Mouse (Mus musculus) c-Kit-positive CD71-positive TER-119-positive erythroid progenitor cells, embryonic 14.5 days (primary cell): ENCODE results near the gene Bpifa6.
"Not testable (repeated sequence)": the region's sequence is repeated elsewhere in the genome, so short reads cannot be mapped to it uniquely, and the experiment has no call there.

Experiments used
- DNase-seq: peaks from one replicate; pipeline ENCODE4 v3.0.0-alpha.2; 2013; ENCODE audit warnings: low spot score

Bpifa6 gene

DNA sequence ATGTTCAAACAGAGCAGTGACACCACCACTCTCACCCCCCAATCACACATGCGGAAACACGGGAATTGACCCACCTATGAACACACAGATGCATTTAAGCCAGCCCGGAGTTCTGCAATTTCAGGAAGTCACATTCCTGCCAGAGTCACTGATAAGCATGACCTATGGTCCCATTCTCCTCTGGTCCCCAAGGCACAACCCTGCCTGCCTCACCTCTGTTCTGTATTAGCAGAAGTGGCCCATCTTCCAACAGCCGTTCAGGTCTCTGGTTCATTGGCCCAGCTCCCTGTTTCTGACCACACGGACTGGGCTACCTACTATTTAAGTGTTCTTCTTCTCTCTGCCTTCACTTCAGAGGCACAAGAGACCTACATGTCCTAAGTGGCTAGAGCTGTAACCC lies at the start of gene Bpifa6:
Gene Bpifa6, plus strand, starts transcription at position 364 of the 400 bp plus-strand sequence.
- DNase-seq: no peak

GRCm38 (mm10) chr2:153929871-153930413 lies 44.8 kb upstream of the Bpifa6 start:
- DNase-seq: peak; percentile 36

DNA sequence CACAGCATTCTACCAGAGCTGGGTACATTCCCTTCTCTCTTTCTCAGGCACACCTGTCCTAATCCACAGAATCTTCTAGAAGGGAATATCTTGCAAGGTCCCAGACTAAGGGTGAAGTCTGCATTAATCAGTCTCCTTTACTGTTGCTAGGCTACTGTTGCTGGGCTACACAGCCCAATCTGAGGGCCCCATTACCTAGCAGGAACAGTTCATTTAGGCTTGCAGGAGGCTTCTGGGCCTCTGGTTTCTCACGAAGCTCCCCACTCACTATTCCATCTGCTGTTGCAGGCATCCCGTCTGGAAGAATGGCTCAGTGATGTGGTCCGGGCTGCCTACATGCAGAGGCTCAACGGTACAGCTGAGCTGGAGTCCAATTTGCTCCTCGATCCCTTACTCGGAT lies 43.6 kb upstream of the Bpifa6 start:
- DNase-seq: no peak

DNA sequence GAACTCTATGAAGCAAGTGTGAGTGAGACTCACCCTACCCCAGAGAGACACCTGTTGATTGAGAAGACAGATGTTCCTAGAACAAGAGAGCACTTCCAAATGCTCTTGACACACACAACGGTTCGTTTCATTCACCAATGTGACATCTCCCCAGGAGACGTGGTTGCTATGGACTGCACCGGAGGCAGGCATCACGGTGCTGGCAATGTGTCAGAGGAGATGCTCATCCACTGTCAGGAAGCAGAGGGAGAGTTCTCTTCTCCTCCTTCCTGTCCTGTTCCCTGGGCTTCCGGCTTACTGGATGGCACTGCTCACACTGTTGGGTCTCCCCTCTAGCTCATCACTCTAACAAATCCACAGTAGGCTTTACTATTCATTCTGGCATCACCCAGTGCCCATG lies 41.4 kb upstream of the Bpifa6 start:
- DNase-seq: no peak

GRCm38 (mm10) chr2:153935348-153935747 lies 39.4 kb upstream of the Bpifa6 start:
- DNase-seq: no peak

DNA sequence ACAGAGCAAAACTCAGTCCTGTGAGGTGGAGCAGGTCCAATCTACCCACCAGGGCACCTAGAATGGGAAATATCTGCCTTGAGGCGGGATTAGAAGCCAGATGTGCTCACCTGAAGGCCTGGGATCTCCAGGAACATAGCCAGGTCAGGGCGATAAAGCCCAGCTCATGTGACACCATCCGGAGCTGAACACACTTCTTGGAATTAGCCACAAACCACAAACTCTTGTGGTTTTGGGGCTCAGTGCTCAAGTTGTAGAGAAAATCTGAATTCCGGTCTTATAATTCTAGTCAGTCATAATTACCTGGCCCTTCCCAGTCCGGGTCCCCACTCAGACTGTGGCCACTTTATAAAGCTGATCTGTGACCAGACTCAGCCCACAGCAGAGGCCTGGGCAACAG lies 36.9 kb upstream of the Bpifa6 start, which contains the start of gene Bpifb4:
Gene Bpifb4, plus strand, starts transcription at position 370 of the 400 bp plus-strand sequence.
- no peak for DNase-seq

GRCm38 (mm10) chr2:153943537-153943936 lies 31.2 kb upstream of the Bpifa6 start:
- peak; percentile 39 for DNase-seq

- DNase-seq: no peak
These were observed 30.2 kb upstream of the Bpifa6 start for GRCm38 (mm10) chr2:153944567-153944966.

- peak; percentile 47 for DNase-seq
These were observed 21.8 kb upstream of the Bpifa6 start for GRCm38 (mm10) chr2:153952897-153953296.

DNA sequence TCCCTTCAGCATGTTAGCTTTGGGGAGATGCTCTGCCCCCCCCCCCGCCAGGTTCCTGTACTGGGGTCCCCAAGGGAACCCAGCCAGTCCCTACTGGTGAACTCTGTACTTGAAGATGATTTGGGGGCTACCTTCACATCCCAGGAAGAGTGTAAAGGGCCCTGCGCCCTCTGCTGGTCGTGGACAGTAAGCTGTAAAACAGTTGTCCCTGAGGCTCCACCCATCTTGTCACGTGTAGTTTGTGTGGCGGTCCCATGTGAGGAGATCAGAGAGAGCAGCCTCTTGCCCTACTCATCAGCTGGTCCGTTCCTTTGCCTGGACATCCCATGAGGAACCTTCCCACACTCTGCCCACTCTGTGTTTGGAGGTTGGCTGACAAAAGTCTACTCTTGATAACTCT lies 20.9 kb upstream of the Bpifa6 start:
- DNase-seq: peak; percentile 61

DNA sequence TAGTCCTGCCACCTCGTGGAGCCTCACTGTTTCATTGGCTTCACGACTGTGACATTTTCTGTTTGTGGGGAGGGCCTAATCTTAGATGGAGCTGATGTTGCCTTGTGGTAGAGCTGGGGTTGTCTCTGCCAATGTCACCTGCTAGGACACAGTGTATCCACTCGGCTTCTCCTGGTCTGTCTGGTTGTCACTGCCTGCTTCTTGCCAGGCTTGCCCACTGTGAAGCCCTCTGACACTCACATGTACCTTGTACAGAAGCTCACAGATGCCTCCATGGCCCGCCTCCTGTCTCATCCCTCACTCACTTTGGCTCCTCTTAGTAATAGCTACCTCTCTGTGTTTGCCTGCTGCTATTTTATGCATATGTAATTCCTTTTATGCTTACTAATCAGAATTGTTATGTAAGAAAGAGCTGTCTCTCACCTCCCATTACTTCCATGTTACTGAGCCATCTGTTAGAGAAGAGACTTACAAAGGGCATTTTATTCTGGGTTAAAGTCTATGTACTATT lies 11.9 kb upstream of the Bpifa6 start:
- DNase-seq: no peak

GRCm38 (mm10) chr2:153963334-153963733 lies 11.4 kb upstream of the Bpifa6 start:
- no peak for DNase-seq

GRCm38 (mm10) chr2:153970221-153970620 lies 4.5 kb upstream of the Bpifa6 start:
- no peak for DNase-seq

DNA sequence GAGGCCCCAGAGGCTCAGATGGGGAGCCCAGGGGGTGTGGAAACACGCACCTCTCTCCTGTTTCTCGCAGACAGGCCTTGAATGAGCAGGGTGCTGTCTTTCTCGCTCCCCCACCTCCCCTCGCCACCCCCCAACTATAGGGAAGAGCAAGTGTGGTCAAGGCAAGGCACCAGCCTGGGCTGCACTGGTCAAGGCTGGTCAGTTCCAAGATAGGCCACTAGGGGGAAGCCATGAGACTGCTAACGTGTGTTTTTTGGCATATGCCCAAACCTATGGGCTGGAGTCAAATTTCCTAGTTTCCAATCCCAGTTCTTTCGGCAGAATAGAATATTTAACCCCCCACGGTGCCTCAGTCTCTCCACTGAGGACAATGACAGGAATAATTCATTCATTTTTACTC lies 21.0 kb downstream of the Bpifa6 start:
- DNase-seq: peak; percentile 29

DNA sequence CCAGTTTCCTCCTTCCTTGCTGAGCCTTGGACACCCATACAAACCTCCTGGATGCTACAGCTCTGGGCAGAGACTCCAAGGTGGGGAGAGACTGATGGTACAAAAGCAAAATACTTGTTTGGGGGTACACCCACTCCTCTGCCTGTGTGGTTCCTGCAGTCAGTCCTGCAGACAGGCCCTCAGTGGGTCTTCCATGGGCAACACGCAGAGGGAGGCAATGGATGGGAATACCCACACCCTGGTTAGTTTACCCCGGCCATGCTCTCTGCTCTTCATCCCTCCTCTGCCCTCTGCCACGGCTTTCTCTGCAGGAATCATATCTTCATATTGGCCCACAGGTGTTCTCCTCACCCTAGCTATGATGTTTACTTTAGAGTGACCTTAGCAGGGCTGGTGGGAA lies 25.8 kb downstream of the Bpifa6 start:
- no peak for DNase-seq

DNA sequence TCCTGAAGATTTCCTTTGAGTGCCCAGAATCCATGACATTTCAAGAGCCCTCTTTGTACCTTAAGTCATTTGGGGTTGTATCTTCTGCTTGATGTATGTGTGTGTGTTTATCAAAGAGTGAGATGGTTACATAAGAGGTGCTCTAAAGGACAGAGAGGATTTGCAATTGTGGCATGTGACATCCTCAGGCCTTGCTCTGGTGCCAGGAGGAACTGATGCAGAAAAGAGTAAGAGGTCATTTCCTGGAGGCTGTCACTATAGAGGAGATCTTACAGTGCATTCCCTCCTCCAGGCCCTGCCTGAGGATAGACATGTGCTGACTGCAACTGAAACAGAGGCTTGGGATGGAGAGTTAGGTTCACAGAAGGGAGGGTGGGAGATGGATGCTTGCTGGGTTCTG lies 26.3 kb downstream of the Bpifa6 start:
- no peak for DNase-seq

- no peak for DNase-seq
These were observed 29.7 kb downstream of the Bpifa6 start for GRCm38 (mm10) chr2:154004456-154004855.

GRCm38 (mm10) chr2:154005094-154005493 lies 30.3 kb downstream of the Bpifa6 start:
- no peak for DNase-seq

- no peak for DNase-seq
These were observed 31.0 kb downstream of the Bpifa6 start for GRCm38 (mm10) chr2:154005734-154006133.

DNA sequence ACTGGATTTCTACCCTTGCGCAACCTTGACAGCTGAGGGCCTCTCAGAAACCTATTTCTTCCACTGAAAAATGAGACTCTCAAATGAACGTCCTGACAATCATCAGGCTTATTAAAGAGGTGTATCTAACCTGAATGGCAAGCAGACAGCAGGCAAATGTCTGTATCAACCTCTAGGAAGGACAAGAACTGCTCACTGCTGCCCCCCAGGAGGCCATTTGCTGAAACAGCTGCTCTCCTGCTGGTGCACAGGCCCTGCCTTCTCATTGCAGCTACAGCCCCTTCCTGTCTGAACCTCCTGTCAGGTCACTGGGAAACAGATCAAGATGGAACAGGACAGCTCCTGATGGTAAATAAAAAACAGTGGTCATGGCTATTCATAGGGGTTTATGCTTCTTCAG lies 31.6 kb downstream of the Bpifa6 start:
- no peak for DNase-seq

- DNase-seq: no peak
These were observed 32.6 kb downstream of the Bpifa6 start for GRCm38 (mm10) chr2:154007381-154007780.

- no peak for DNase-seq
These were observed 33.2 kb downstream of the Bpifa6 start, which contains the start of gene Bpifa2 for GRCm38 (mm10) chr2:154007965-154008364. TSS of gene Bpifa2 (plus strand) at chr2:154008265.

DNA sequence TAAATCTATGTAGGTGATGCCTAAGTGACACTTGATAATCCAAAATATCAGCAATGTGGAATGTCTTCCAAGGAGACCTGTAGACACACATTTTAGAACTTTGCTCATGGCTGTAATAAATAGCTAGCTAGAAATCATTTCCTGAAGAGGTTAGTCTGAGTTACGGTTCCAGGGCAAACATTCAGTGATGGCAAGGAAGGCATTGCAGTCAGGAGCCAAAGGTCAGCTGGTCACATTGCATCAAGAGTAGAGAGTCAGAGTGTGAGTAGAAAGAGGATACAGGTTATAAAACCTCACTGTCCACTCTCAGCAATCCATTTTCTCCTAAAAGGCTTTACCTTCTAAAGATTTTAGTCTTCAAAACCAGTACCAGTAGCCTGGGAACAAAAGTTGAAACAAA lies 43.2 kb downstream of the Bpifa6 start:
- DNase-seq: no peak

DNA sequence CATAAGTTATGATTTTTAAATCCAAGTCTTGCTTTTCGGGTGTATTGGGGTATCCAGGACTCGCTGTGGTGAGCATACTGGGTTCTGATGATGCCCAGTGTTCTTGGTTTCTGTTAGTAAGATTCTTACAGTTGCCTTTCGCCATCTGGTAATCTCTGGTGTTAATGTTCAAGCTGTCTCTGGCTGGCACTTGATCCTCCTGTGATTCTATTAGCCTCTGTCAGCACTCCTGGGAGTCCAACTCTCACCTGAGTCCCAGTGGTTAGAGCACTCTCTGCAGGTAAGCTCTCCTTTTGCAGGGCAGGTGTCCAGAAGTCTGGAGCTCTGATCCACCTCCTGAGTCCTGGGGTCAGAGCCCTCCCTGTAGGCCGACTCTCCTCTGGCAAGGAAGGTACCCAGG lies 49.9 kb downstream of the Bpifa6 start:
- DNase-seq: not testable (repeated sequence)
